Mouse (Mus musculus): ENCODE results near the gene Mtrf1.
"Not testable (repeated sequence)": the region's sequence is repeated elsewhere in the genome, so short reads cannot be mapped to it uniquely, and the experiment has no call there.

Gene Mtrf1

DNA sequence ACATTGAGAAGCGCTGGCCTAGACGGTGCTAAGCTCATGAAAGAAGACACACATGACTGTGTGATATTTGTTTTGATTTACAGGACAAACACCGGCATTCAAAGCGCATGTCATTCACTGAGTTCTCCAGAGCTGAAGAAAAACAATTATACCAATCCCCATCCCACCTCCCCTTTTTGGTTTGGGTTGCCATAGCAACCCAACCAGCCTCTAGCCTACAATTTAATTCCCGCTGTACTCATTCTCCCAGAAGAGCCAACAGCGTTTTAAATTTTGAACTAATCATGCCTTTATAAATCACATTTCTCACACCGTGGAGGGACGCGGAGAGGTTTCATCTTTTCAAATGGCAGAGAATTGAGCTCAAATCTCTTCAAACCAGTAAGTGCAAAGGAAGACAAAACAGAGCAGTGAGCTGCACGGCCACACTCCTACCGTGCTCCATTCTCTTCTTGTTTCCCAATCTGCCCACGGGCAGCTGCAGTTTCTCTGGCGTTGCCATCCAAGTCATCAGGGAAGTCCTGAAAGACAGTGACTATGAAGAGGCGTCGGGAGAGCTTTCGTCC, 47.6 kb downstream of the Mtrf1 start:
- no peak for DNase-seq (ENCODE audit: low spot score)

DNA sequence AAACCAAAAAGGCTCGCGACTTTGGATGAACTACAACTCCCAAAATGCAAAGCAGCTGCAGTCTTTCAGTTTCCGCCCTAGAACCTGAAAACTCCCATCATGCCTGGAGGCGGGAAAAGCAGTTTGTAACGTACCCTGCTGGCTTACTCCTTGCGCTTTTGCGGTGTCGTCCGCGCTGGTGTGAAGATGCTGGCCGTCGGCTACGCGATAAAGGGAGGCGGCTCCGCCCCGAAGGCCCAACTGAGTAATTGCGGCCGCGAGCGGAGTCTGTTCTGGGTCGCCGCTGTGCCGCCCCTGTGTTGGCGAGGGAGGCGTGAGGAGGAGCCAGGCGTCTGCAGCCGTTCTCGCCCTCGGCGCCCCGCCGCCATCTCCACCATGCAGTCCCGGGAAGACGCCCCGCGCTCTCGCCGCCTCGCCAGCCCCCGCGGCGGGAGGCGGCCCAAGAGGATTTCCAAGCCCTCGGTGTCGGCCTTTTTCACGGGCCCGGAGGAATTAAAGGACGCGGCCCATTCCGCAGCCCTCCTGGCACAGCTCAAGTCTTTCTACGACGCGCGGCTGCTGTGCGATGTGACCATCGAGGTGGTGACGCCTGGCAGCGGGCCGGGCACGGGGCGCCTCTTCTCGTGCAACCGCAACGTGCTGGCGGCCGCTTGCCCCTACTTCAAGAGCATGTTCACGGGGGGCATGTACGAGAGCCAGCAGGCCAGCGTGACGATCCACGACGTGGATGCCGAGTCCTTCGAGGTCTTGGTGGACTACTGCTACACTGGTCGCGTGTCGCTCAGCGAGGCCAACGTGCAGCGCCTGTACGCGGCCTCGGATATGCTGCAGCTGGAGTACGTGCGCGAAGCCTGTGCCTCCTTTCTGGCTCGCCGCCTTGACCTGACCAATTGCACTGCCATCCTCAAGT, 54.4 kb downstream of the Mtrf1 start, which contains the start of gene Kbtbd6:
Gene Kbtbd6, plus strand, starts transcription at position 155 of the 910 bp plus-strand sequence.
- DNase-seq (ENCODE audit: low spot score), result peak; percentile 80

DNA sequence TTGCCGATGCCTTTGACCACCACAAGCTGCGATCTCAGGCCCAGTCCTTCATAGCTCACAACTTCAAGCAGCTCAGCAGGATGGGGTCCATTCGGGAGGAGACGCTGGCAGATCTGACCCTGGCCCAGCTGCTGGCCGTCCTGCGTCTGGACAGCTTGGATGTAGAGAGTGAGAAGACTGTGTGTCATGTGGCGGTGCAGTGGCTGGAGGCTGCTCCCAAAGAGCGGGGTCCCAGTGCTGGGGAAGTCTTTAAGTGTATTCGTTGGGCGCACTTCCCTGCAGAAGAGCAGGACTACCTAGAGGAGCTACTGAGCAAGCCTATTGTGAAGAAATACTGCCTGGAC, 55.0 kb downstream of the Mtrf1 start:
- not testable (repeated sequence) for DNase-seq (ENCODE audit: low spot score)

DNA sequence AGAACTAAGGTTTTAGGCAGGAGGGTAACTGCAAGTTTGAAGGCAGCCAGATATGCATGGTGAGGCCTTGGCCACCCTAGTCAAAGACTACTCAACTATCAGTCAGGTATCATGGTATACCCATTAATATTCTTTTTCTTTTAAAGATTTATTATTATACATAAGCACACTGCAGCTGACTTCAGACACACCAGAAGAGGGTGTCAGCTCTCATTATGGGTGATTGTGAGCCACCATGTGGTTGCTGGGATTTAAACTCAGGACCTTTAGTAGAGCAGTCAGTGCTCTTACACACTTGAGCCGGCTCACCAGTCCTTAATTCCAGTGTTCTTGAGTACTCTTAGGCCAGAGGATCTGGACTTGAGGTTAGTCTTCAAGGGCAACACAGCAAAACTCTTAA, 62.8 kb downstream of the Mtrf1 start:
- DNase-seq (ENCODE audit: low spot score), result no peak

DNA sequence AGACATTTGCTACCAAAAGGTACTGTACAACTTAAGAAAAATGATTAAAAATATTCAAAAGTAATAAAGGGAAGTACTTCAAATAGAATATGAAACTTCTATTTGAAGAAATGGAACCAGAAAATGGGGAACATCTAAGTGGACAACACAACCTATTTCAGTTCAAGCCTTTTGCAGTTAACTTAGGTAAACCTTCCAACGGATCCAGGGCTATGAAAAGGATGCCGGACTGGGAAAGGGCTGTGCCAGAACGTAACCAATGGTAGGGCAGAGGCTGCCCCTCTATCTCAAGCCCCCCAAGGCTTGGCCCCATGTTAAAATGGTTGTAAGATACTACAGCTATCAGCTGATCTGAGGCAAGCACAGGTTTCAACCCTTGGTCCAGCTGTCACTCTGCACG, 63.4 kb downstream of the Mtrf1 start:
- no peak for DNase-seq (ENCODE audit: low spot score)

- no peak for DNase-seq (ENCODE audit: low spot score)
Observed at GRCm38 (mm10) chr14:79465623-79466022, 68.1 kb downstream of the Mtrf1 start.

- peak; percentile 53 for DNase-seq (ENCODE audit: low spot score)
Observed at GRCm38 (mm10) chr14:79467621-79468020, 70.0 kb downstream of the Mtrf1 start.
